Mouse (Mus musculus) T-helper 1 cell (primary cell): ENCODE data around the gene Chd4.

ENCODE experiments used
- in situ Hi-C: fragments of 300-600 bp; cut with MboI, MseI; formaldehyde crosslinking; loops from one replicate; pipeline ENCODE4 v1.15.1; 2025; ENCODE audit warnings: high pct_unique_total_duplicates

The Chd4 gene

GRCm38 (mm10) chr6:125090341-125091085 lies 5.3 kb upstream of the Chd4 start:
- in situ Hi-C loops = no loop called here

DNA sequence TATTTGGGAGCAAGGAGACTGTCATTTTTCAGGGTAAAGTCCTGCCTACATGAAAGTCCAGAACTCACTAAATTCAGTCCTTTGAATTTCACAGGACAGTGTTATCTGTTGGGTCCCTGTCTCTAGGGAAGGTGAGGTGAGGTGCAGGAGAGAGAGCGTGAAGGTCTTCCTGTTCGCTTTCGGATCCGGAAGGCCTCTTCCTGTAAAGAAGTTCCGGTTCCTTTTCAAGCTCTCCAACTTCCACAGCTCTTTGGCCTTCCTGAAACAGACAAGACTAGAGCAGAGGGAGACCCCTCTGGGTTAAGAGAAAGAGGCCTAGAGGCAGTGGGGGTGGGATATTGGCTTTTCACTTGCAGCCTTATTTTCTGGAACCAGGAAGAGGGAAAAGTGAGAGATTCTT lies 3.4 kb upstream of the Chd4 start:
- in situ Hi-C loops = no loop called here

GRCm38 (mm10) chr6:125094843-125095242 lies 938 bp upstream of the Chd4 start:
- in situ Hi-C loops = no loop called here

DNA sequence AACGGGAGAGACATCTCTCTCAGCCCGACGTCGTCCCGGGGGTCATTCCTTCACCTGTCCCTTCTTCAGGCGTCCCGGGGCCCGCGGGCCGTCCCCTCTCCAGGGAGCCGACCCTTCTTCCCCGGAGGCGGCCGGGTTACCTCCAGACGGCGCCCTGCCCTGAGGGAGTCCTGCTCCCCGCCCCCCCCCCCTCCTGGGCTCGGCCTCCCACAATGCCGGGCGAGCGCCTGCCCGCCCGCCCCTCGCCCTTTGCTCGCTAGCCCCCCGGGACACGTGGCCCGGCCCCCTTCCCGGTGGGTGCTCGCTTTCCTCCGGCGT lies 457 bp downstream of the Chd4 start:
- in situ Hi-C loops = no loop called here

DNA sequence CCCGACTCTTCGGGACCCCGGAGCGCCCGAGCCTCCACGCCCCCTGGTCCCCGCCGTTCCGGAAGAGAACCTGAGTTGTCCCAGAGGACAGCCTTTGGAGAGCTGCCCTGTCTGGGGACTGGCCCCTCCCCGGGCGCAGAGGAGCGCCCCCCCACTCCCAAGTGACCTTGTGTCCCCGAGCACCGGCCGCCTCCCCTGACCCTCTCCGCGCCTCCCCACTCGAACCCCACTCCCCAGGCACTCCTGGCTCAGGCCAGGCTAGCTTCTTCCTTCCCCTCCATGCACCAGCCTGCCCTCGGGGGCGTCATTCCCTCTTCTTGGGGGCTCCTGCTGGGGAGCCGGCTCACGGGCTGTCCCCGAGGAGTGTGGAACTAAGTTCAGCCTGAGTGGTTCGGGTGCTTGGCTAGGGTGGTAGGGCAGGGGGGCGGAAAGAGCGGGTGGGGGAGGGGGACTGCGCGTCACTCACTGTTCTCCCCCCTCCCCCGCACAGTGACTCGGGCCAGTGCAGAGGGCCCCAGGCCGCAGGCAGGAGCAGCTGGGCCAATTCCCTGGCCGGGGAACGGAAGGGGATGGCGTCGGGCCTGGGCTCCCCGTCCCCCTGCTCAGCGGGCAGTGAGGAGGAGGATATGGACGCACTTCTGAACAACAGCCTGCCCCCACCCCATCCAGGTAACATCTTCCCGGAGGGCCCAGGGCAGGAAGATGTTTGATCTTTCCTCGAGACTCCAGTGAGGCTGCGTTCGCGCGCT lies 990 bp downstream of the Chd4 start:
- in situ Hi-C loops = no loop called here

GRCm38 (mm10) chr6:125097346-125097689 lies 1.5 kb downstream of the Chd4 start:
- in situ Hi-C loops = no loop called here

DNA sequence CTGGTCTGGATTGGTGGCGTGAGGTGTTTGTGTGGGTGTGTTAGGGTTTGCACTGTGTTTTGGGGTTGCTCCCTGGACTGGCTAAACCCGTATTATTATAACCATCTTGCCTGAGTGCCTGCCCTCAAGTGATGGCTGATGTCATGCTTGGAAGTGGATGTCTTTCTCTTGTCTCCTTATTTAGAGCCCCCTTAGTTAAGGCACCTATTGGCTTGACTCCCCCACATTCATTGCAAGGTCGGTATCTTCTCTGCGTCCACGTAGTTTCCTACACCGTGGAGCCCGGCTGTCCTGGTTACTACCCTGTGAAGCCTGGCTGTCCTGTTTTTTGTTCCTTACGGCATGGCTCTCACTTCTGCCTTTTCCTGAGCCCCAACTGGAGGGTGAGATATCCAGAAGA lies 2.2 kb downstream of the Chd4 start:
- in situ Hi-C loops = no loop called here

DNA sequence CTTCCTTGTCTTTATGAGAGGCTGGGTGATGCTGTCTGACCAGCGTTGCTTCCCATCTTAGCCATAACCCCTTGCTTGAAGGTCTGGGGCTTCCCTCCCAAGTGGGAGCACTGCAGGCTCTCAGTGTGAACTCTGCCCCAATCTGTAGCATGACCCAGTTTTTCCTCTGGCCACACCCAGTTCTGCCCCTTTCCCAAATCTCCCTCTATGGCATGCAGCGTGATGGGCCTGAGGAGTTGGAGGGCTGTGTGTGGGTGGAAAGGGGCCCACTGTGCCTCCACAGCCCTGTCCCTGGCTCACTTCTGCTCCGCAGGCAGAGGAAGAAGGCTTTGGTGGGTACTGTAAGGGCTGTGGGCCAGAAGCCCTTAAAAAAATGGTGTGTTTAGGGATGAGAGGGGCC lies 2.7 kb downstream of the Chd4 start:
- in situ Hi-C loops = no loop called here

- in situ Hi-C loops = no loop called here
Observed at GRCm38 (mm10) chr6:125099421-125099971, 3.7 kb downstream of the Chd4 start.

GRCm38 (mm10) chr6:125101444-125101843 lies 5.7 kb downstream of the Chd4 start:
- in situ Hi-C loops = loop anchor here (5.0 kb wide), 2 partner anchors 36 to 71 kb away; no protein-coding TSS in a partner anchor

- in situ Hi-C loops = loop anchor here (5.0 kb wide), 2 partner anchors 33 to 68 kb away; no protein-coding TSS in a partner anchor
Observed at GRCm38 (mm10) chr6:125104223-125104622, 8.4 kb downstream of the Chd4 start.

- in situ Hi-C loops = no loop called here
Observed at GRCm38 (mm10) chr6:125107705-125108104, 11.9 kb downstream of the Chd4 start.

- in situ Hi-C loops = no loop called here
Observed at GRCm38 (mm10) chr6:125109371-125109770, 13.6 kb downstream of the Chd4 start.

DNA sequence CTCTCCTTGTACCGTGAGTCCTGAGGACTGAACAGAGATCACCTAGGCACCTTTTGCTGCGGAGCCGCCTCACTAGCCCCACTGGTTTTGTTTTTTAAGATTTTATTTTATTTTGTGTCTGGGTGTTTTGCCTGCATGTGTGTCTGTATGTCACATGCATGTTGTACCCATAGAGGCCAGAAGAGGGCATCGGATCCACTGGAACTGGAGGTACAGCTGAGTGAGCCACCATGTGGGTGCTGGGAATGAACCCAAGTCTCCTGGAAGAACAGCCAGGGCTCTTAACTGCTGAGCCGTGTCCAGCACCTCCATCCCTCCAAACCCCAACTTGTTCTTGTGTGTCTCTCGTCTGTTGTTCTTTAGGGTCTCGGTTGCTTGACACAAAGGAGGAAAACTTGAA lies 15.1 kb downstream of the Chd4 start:
- in situ Hi-C loops = no loop called here

- in situ Hi-C loops = no loop called here
Observed at GRCm38 (mm10) chr6:125112553-125112952, 16.8 kb downstream of the Chd4 start.

DNA sequence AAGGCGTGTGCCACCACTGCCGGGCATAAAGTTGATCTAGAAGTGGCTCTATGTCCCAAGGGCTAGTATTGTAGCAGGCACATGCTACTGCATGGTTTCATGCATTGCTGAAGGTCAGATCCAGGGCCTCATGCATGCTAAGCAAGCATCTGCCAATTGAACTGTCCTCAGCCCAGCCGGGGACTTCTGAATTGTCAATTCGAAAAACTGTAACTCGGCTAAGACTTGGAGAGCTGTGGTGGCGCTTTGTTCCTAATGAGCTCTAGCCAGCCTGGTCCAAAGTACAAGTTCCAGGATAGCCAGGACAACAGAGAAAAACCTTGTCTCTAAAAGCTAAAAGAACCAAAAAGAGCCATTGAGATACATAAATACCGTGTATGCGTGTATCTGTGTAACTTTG lies 23.6 kb downstream of the Chd4 start:
- in situ Hi-C loops = no loop called here

GRCm38 (mm10) chr6:125128724-125129123 lies 32.9 kb downstream of the Chd4 start:
- in situ Hi-C loops = no loop called here

DNA sequence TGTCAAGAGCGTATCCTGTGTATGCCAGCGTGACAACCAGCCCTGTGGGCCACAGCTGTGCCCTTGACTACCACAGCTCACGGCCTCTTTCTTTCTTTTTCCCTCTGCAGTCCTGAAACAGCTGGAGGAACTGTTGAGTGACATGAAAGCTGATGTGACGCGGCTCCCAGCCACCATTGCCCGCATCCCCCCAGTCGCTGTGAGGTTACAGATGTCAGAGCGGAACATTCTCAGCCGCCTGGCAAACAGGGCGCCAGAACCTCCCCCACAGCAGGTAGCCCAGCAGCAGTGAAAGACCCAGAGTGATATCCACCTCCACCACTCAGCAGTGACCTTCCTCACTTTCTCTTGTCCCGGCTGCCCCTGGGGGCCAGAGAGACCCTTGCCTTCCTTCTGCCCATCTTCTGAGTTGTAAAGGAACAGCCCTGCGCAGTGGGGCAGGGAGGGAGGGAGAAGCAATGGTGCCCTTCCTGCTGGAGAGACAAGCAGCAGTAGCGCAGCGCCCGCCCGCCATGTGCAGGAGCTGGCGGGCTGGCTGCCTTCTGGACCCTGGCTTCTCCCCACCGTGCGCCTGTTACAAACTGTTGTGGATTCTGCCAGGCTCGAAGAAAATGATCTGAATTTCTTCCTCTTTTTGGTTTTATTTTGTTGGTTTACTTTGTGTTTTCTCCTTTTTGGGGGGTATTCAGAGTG lies 34.1 kb downstream of the Chd4 start:
- in situ Hi-C loops = no loop called here

GRCm38 (mm10) chr6:125131302-125132156 lies 35.7 kb downstream of the Chd4 start, which contains the start of gene Nop2:
TSS of gene Nop2 (plus strand) at chr6:125131909.
- in situ Hi-C loops = no loop called here

DNA sequence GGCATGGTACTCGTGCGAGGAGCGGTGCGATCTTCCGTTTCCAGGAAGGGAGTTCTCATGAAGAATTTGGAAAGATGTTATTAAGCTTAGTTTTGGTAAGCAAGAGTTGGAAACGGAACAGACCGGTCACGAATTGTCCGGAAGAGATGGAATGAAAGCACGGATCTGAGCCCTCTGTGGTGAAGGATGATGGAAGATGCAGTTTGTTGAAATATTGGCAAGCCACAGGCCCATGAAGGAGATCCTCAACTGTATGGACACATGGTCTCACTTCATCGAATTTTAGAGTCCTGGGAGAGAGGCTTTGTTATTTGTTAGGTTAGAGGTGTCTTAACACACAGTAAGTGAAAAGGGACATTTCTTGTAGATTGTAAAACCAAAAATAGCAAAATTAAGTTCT lies 36.7 kb downstream of the Chd4 start:
- in situ Hi-C loops = no loop called here

DNA sequence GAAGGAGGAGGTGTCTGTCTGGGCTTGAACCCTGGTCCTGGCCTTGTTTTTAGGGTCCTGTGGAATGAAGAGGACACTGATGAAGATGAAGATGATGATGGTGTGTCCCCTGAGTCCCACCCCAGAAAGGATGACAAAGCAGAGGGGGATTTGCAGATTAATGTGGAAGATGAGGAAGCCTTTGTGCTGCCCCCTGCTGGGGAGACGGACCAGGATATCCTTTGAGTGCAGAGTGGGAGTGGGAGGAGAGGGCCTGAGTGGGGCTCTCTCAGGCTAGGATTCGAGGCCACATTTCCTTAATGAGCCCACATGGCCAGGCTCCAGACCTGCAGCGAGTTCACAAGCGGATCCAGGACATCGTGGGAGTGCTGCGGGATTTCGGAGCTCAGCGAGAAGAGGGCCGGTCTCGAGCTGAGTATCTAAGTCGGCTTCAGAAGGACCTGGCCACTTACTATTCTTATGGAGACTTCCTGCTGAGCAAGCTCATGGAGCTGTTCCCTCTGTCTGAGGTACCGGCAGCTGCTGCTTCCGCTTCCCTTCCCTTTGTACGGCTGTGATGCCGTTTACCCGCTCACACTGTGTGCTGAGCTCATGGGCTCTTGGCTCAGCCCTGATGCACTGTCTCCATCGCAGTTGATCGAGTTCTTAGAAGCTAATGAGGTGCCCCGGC lies 41.4 kb downstream of the Chd4 start:
- in situ Hi-C loops = loop anchor here (5.0 kb wide), 1 partner anchor 35 kb away; no protein-coding TSS in a partner anchor
